Mouse (Mus musculus) cortical plate, adult 2 months (tissue): Measurements from ENCODE around the gene Scube1.

Source experiments
- CTCF ChIP-seq: fragments of 200-500 bp; IDR thresholded peaks from 2 replicates; pipeline ENCODE4 v1.5.1; 2011; ENCODE audit warnings: mild to moderate bottlenecking, control low read depth, low read length; ENCODE audit not compliant: insufficient read depth; ENCODE audit errors: extremely low read depth
- POLR2A ChIP-seq: fragments of 200-500 bp; IDR thresholded peaks from 2 replicates; pipeline ENCODE4 v1.6.1; 2011; ENCODE audit warnings: mild to moderate bottlenecking, low read length, control low read depth; ENCODE audit not compliant: insufficient read depth; ENCODE audit errors: extremely low read depth

DNA sequence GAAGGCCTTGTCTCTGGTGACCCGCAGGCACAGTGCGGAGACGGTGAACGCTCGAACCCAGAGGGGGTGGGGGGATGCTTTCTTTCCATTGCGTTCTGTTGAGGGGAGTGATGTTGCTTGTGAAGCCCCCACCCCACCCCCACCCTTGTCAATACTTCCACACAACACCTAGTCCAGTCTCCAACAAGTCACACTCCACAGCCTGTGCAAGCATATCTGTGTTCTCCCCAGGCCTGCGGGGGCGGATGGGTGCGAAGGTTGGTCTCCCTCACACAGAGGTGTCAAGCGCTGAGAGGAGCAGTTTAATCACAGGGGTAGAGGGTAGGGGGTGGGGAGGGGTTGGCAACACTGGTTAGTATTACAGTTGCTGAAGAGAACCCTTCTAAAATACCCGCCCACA lies 118.6 kb downstream of the Scube1 start:
- no peak for TF ChIP-seq CTCF
- TF ChIP-seq POLR2A, result no peak
